Mouse (Mus musculus): Measurements from ENCODE around the gene Secisbp2.

DNA sequence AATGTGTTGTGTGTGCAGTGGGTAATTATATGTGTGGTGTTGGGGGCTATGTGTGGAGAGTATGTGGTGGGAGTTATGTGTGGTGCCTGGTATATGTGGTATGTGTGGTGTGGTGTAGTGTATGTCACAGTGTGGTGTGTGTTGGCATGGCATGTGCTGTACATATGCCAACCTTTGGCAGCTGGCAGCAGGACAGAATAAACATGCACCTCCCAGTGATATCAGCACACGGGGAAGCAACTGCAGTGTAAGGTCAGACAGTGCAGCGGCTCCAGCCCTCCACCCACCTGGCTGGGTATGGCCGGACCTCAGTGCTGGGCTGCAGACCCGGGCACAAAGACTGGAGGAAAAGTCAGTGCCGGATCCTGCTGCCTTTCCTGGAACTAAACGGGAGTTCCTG, 46.0 kb downstream of the Secisbp2 start:
- TF ChIP-seq CTCF (IDR thresholded peaks at IDR 0.05; ENCODE audit: low read depth) (no peak), EP300 (optimal IDR thresholded peaks at IDR 0.05) (no peak)
